Mouse (Mus musculus) layer of hippocampus, adult 18-20 months (tissue): ENCODE results near the gene Actrt2. TPM values are rescaled to one million over a fixed set of nuclear protein-coding genes. Genes with fewer than 3 reads are reported as not detected.

Experiments used
- DNase-seq, 2 experiments: peaks; one replicate each; pipeline ENCODE4 v3.0.0; 2022; ENCODE audit warnings: low spot score in 2 of 2
- total RNA-seq, 2 experiments: library from RNA; stranded (reverse); gene quantifications; 2 replicates each; pipeline ENCODE4 v1.2.3; 2021

The Actrt2 gene
- total RNA-seq, 2 experiments from 2014 or later = not detected

DNA sequence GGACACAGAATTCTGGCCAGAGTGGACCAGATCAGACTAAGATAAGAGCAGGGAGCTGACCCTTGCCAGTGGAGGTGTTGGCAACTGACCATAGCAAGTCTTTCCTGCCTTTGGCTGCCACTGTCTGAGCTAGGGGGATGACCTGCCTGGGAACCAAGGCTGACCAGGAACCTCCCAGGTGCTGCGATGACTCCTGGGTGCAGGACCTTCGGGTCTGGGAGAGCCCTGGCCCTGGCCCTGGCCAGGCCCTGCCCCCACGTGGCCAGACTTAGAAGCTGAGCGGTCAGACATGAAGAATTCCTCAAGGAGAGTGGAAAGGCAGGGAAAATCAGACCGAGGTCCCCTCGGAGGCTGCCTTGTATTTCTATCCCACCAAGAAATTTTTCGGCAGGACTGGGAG lies 28.5 kb downstream of the Actrt2 start:
- DNase-seq = no peak

DNA sequence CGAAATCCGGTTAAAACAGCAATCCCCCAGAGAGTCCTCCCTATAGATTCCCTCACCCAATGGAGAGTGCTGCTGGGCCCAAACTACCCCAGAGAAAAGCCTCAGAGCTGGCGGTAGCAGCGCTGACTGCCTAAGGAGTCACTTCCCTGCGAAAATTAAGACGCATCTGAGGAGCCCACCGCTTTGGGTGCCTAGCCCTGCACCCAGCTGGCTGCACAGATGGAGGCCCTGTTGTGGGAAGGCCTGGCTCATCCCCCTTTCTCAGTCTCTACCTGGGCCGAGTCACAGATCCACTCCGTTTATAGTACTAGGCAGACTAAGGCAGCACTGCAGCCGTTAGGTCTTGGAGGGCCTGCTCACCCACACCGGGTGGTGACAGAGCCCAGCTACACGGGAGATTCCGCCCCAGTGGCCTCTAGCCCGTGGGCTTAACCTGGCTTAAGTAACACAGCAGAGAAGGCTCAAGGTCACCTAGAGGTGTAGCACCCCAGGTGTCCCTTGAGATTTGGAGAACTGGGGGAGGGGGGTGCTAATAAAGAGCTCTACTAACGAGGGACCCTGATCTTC lies 29.3 kb downstream of the Actrt2 start:
- DNase-seq = no peak

GRCm38 (mm10) chr4:154637468-154638319 lies 30.0 kb downstream of the Actrt2 start:
- DNase-seq = no peak

- no peak for DNase-seq
Observed at GRCm38 (mm10) chr4:154636721-154637311, 30.9 kb downstream of the Actrt2 start, which contains the start of gene Prdm16. Gene Prdm16 (minus strand): TSS chr4:154636873.

DNA sequence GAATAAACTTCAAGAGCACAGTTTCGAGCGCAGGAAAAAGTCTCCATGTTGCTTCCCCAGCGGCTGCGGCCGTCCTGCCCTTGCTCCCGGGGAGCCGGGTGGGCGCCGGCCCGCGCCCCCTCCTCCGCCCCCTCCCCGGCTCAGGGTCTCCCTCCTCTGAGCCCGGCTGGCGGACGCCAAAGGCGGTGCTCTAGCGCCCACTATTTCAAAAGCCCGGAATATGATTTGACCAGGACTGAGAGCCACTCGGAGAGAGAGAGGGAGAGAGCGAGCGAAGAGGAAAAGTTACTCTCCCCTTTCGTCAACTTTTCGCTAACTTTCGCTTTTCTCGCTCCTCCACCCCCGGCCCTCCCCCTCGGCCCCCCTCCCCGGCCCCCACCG lies 31.6 kb downstream of the Actrt2 start:
- DNase-seq = no peak

- no peak for DNase-seq
Observed at GRCm38 (mm10) chr4:154635241-154636052, 32.2 kb downstream of the Actrt2 start.

DNA sequence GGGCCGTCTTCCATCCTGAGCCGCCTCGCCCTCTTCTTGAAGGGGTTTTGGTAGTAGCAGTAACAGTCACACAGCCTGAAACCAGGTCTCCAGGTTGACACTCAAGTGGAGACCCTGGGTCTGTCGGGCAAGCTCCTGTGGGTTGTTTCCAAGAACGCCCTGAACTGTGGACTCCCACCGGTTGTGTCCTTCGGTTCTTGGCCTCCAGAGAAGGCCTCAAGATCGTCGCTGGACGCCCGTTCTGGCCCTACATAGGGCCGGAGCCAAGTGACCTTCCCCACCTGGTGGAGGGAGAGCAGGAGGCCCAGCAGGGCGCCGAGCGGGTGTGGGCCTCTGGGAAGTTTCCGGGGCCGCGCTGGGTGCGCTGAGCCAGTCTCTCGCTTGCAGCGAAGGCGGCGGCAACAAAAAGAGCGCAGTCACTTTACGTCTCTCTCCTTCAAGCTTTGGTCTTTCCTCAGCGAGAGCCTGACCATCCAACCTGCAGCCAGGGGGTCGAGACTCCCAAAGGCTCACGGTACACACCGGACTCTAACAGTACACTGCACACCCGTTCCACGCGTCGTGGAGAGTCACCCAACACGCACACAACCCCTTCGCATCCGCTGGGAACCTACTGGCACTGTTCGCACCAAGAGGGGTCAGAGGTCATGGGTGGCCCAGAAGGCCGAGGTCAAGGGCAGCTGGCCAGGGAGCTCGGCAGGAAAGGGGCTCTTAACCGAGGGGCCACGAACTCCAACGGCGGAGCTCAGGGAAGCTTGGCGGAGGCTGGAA lies 33.0 kb downstream of the Actrt2 start:
- no peak for DNase-seq

- no peak for DNase-seq
Observed at GRCm38 (mm10) chr4:154634001-154634400, 33.7 kb downstream of the Actrt2 start.

- DNase-seq = no peak
Observed at GRCm38 (mm10) chr4:154632800-154633764, 34.6 kb downstream of the Actrt2 start.

- no peak for DNase-seq
Observed at GRCm38 (mm10) chr4:154630763-154631162, 36.9 kb downstream of the Actrt2 start.

DNA sequence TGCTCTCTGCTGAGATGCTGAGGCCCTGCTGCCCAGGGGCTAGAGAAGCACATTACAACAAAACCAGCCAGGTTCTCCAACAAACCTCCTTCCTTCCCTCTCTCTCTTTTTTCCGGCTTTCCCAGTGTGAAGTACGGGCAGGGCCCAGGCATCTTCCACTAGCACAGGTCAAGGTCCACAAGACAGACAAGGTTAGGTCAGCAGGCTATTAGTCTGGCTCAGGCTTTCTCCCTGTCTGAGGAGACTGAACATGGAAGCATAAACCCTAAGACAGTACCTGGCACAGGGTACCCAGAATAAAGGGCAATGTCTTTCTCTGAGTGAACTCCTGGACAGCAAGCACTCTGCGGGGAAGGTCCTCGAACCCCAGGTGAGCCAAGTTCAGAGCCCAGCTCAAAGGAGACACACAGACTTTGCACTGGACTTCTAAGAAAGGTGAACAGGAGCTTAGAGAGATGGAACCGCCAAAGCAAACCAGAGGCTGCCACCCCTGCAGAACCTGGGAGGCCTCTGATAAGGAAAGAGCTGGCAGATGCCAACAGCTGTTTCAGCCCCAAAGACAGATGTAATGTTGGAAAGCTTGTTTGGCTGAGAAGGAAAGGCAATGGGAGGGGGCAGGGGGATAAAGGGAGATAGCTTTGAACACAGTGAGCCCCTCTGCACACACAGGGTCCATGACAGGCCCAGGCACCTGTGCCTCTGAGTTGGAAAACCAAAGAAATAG lies 40.1 kb downstream of the Actrt2 start:
- no peak for DNase-seq

- DNase-seq = no peak
Observed at GRCm38 (mm10) chr4:154626282-154626681, 41.4 kb downstream of the Actrt2 start.

- DNase-seq = no peak
Observed at GRCm38 (mm10) chr4:154625710-154626109, 42.0 kb downstream of the Actrt2 start.

- no peak for DNase-seq
Observed at GRCm38 (mm10) chr4:154623241-154623640, 44.4 kb downstream of the Actrt2 start.

- no peak for DNase-seq
Observed at GRCm38 (mm10) chr4:154622521-154622920, 45.1 kb downstream of the Actrt2 start.
